Mouse (Mus musculus): ENCODE data around the gene Rab3a.

The Rab3a gene

GRCm38 (mm10) chr8:70754043-70754870 is at the start of gene Rab3a:
Rab3a (plus strand) TSS chr8:70754679.
- peak; percentile 90 to 95 for DNase-seq (ENCODE audit: low spot score in 2 of 2)

- no peak for DNase-seq (ENCODE audit: low spot score in 2 of 2)
Measured at GRCm38 (mm10) chr8:70708281-70708680, 46.2 kb upstream of the Rab3a start.

- no peak for DNase-seq (ENCODE audit: low spot score in 2 of 2)
Measured at GRCm38 (mm10) chr8:70709794-70710193, 44.7 kb upstream of the Rab3a start.

GRCm38 (mm10) chr8:70710296-70710695 is 44.2 kb upstream of the Rab3a start:
- no peak for DNase-seq (ENCODE audit: low spot score in 2 of 2)

GRCm38 (mm10) chr8:70711041-70711440 is 43.4 kb upstream of the Rab3a start:
- no peak for DNase-seq (ENCODE audit: low spot score in 2 of 2)

GRCm38 (mm10) chr8:70713991-70714390 is 40.5 kb upstream of the Rab3a start:
- no peak for DNase-seq (ENCODE audit: low spot score in 2 of 2)

- no peak for DNase-seq (ENCODE audit: low spot score in 2 of 2)
Measured at GRCm38 (mm10) chr8:70715086-70715485, 39.4 kb upstream of the Rab3a start.

GRCm38 (mm10) chr8:70716521-70717400 is 37.7 kb upstream of the Rab3a start:
- DNase-seq (ENCODE audit: low spot score in 2 of 2), result no peak

GRCm38 (mm10) chr8:70718297-70718696 is 36.2 kb upstream of the Rab3a start, which contains the start of gene Gm3336:
Gm3336 (plus strand) TSS chr8:70718543.
- DNase-seq (ENCODE audit: low spot score in 2 of 2), result peak; percentile 71 to 86

- no peak for DNase-seq (ENCODE audit: low spot score in 2 of 2)
Measured at GRCm38 (mm10) chr8:70719796-70720270, 34.6 kb upstream of the Rab3a start.

- DNase-seq (ENCODE audit: low spot score in 2 of 2), result peak; percentile 51 to 79
Measured at GRCm38 (mm10) chr8:70720739-70721138, 33.7 kb upstream of the Rab3a start.

GRCm38 (mm10) chr8:70721601-70722000 is 32.9 kb upstream of the Rab3a start:
- DNase-seq (ENCODE audit: low spot score in 2 of 2), result no peak

- no peak for DNase-seq (ENCODE audit: low spot score in 2 of 2)
Measured at GRCm38 (mm10) chr8:70723486-70724210, 30.8 kb upstream of the Rab3a start, which contains the start of gene Pde4c. Pde4c (plus strand) TSS chr8:70723720.

- DNase-seq (ENCODE audit: low spot score in 2 of 2), result no peak
Measured at GRCm38 (mm10) chr8:70724216-70724615, 30.3 kb upstream of the Rab3a start.

GRCm38 (mm10) chr8:70725792-70726447 is 28.6 kb upstream of the Rab3a start:
- DNase-seq (ENCODE audit: low spot score in 2 of 2), result no peak

- no peak for DNase-seq (ENCODE audit: low spot score in 2 of 2)
Measured at GRCm38 (mm10) chr8:70726721-70727120, 27.8 kb upstream of the Rab3a start.

- DNase-seq (ENCODE audit: low spot score in 2 of 2), result peak in 1 of 2 experiments; percentile 21
Measured at GRCm38 (mm10) chr8:70729808-70730475, 24.5 kb upstream of the Rab3a start.

- DNase-seq (ENCODE audit: low spot score in 2 of 2), result no peak
Measured at GRCm38 (mm10) chr8:70730956-70731355, 23.5 kb upstream of the Rab3a start.

GRCm38 (mm10) chr8:70737705-70738104 is 16.8 kb upstream of the Rab3a start:
- DNase-seq (ENCODE audit: low spot score in 2 of 2), result no peak

- DNase-seq (ENCODE audit: low spot score in 2 of 2), result no peak
Measured at GRCm38 (mm10) chr8:70738211-70738610, 16.3 kb upstream of the Rab3a start.

- DNase-seq (ENCODE audit: low spot score in 2 of 2), result no peak
Measured at GRCm38 (mm10) chr8:70741661-70742060, 12.8 kb upstream of the Rab3a start.
